Mouse (Mus musculus): Measurements from ENCODE around the gene Gimap3. TPM values are rescaled to one million over a fixed set of nuclear protein-coding genes. Genes with fewer than 3 reads are reported as not detected.

Gimap3 gene
- total RNA-seq, 2 experiments from 2014 or later, result 2.0 to 2.1 TPM

Other genes starting within 250 kb of the Gimap3 start
- not detected in 2 replicates for gene Atp6v0e2, start 233.2 kb downstream of the Gimap3 start, total RNA-seq (2015; ENCODE audit: low replicate concordance)
- gene Atp6v0e2, start 233.2 kb downstream of the Gimap3 start, total RNA-seq (2017; ENCODE audit: low replicate concordance), result not detected in 2 replicates
- gene Lrrc61, start 216.1 kb downstream of the Gimap3 start, total RNA-seq (2015; ENCODE audit: low replicate concordance), result 2.3 and 8.4 TPM in 2 replicates
- 0.94 and 10.3 TPM in 2 replicates for gene Lrrc61, start 216.1 kb downstream of the Gimap3 start, total RNA-seq (2017; ENCODE audit: low replicate concordance)
- gene Rarres2, start 198.1 kb downstream of the Gimap3 start, total RNA-seq (2015; ENCODE audit: low replicate concordance), result not detected in 2 replicates
- not detected in 2 replicates for gene Rarres2, start 198.1 kb downstream of the Gimap3 start, total RNA-seq (2017; ENCODE audit: low replicate concordance)
- gene Gm45021, start 181.2 kb downstream of the Gimap3 start, total RNA-seq (2015; ENCODE audit: low replicate concordance), result not detected in 2 replicates
- not detected in 2 replicates for gene Gm45021, start 181.2 kb downstream of the Gimap3 start, total RNA-seq (2017; ENCODE audit: low replicate concordance)
- 2.3 TPM in 2 replicates for gene Repin1, start 177.0 kb downstream of the Gimap3 start, total RNA-seq (2015; ENCODE audit: low replicate concordance)
- gene Repin1, start 177.0 kb downstream of the Gimap3 start, total RNA-seq (2017; ENCODE audit: low replicate concordance), result 3.9 TPM in 1 of 2 replicates, not detected in the other
- gene Gm44965, start 176.9 kb downstream of the Gimap3 start, total RNA-seq (2015; ENCODE audit: low replicate concordance), result not detected in 2 replicates
- gene Gm44965, start 176.9 kb downstream of the Gimap3 start, total RNA-seq (2017; ENCODE audit: low replicate concordance), result not detected in 2 replicates
- 0.42 TPM in 1 of 2 replicates, not detected in the other for gene Zfp775, start 168.8 kb downstream of the Gimap3 start, total RNA-seq (2015; ENCODE audit: low replicate concordance)
- gene Zfp775, start 168.8 kb downstream of the Gimap3 start, total RNA-seq (2017; ENCODE audit: low replicate concordance), result 0.17 and 0.28 TPM in 2 replicates
- gene AI854703, start 144.1 kb downstream of the Gimap3 start, total RNA-seq (2015; ENCODE audit: low replicate concordance), result not detected in 2 replicates
- gene AI854703, start 144.1 kb downstream of the Gimap3 start, total RNA-seq (2017; ENCODE audit: low replicate concordance), result not detected in 2 replicates
- 1.0 TPM in 1 of 2 replicates, not detected in the other for gene Gimap8, start 123.6 kb downstream of the Gimap3 start, total RNA-seq (2015; ENCODE audit: low replicate concordance)
- 0.26 and 2.5 TPM in 2 replicates for gene Gimap8, start 123.6 kb downstream of the Gimap3 start, total RNA-seq (2017; ENCODE audit: low replicate concordance)
- 6.3 and 12.1 TPM in 2 replicates for gene Gimap9, start 94.7 kb downstream of the Gimap3 start, total RNA-seq (2015; ENCODE audit: low replicate concordance)
- gene Gimap9, start 94.7 kb downstream of the Gimap3 start, total RNA-seq (2017; ENCODE audit: low replicate concordance), result 4.7 and 5.9 TPM in 2 replicates
- 2.7 and 3.3 TPM in 2 replicates for gene Gimap4, start 86.3 kb downstream of the Gimap3 start, total RNA-seq (2015; ENCODE audit: low replicate concordance)
- gene Gimap4, start 86.3 kb downstream of the Gimap3 start, total RNA-seq (2017; ENCODE audit: low replicate concordance), result 4.5 and 5.2 TPM in 2 replicates
- 0.58 and 6.5 TPM in 2 replicates for gene Gimap6, start 62.6 kb downstream of the Gimap3 start, total RNA-seq (2015; ENCODE audit: low replicate concordance)
- gene Gimap6, start 62.6 kb downstream of the Gimap3 start, total RNA-seq (2017; ENCODE audit: low replicate concordance), result 4.2 and 7.2 TPM in 2 replicates
- not detected in 2 replicates for gene Gm28053, start 52.2 kb downstream of the Gimap3 start, total RNA-seq (2015; ENCODE audit: low replicate concordance)
- 1.8 TPM in 1 of 2 replicates, not detected in the other for gene Gm28053, start 52.2 kb downstream of the Gimap3 start, total RNA-seq (2017; ENCODE audit: low replicate concordance)
- gene Gimap7, start 52.2 kb downstream of the Gimap3 start, total RNA-seq (2015; ENCODE audit: low replicate concordance), result not detected in 2 replicates
- gene Gimap7, start 52.2 kb downstream of the Gimap3 start, total RNA-seq (2017; ENCODE audit: low replicate concordance), result 2.6 TPM in 1 of 2 replicates, not detected in the other
- gene Gimap1, start 31.8 kb downstream of the Gimap3 start, total RNA-seq (2015; ENCODE audit: low replicate concordance), result 5.0 TPM in 1 of 2 replicates, not detected in the other
- gene Gimap1, start 31.8 kb downstream of the Gimap3 start, total RNA-seq (2017; ENCODE audit: low replicate concordance), result 0.17 and 1.1 TPM in 2 replicates
- 4.4 TPM in 1 of 2 replicates, not detected in the other for gene Gimap5, start 24.7 kb downstream of the Gimap3 start, total RNA-seq (2015; ENCODE audit: low replicate concordance)
- 2.6 and 6.8 TPM in 2 replicates for gene Gimap5, start 24.7 kb downstream of the Gimap3 start, total RNA-seq (2017; ENCODE audit: low replicate concordance)
- 10.4 and 12.7 TPM in 2 replicates for gene Tmem176a, start 70.1 kb upstream of the Gimap3 start, total RNA-seq (2015; ENCODE audit: low replicate concordance)
- gene Tmem176a, start 70.1 kb upstream of the Gimap3 start, total RNA-seq (2017; ENCODE audit: low replicate concordance), result 1.4 and 3.2 TPM in 2 replicates
- 11.5 and 22.5 TPM in 2 replicates for gene Tmem176b, start 70.6 kb upstream of the Gimap3 start, total RNA-seq (2015; ENCODE audit: low replicate concordance)
- gene Tmem176b, start 70.6 kb upstream of the Gimap3 start, total RNA-seq (2017; ENCODE audit: low replicate concordance), result 5.7 and 25.1 TPM in 2 replicates
- gene Aoc1, start 102.0 kb upstream of the Gimap3 start, total RNA-seq (2015; ENCODE audit: low replicate concordance), result not detected in 2 replicates
- gene Aoc1, start 102.0 kb upstream of the Gimap3 start, total RNA-seq (2017; ENCODE audit: low replicate concordance), result not detected in 2 replicates
- not detected in 2 replicates for gene 1600015I10Rik, start 159.0 kb upstream of the Gimap3 start, total RNA-seq (2015; ENCODE audit: low replicate concordance)
- gene 1600015I10Rik, start 159.0 kb upstream of the Gimap3 start, total RNA-seq (2017; ENCODE audit: low replicate concordance), result not detected in 2 replicates
- not detected in 2 replicates for gene Doxl2, start 204.1 kb upstream of the Gimap3 start, total RNA-seq (2015; ENCODE audit: low replicate concordance)
- gene Doxl2, start 204.1 kb upstream of the Gimap3 start, total RNA-seq (2017; ENCODE audit: low replicate concordance), result not detected in 2 replicates
- gene Svs1, start 216.0 kb upstream of the Gimap3 start, total RNA-seq (2015; ENCODE audit: low replicate concordance), result not detected in 2 replicates
- not detected in 2 replicates for gene Svs1, start 216.0 kb upstream of the Gimap3 start, total RNA-seq (2017; ENCODE audit: low replicate concordance)